Mouse (Mus musculus) heart, embryonic 15.5 days (tissue): ENCODE measurements around the gene Lhx3. TPM values are rescaled to one million over a fixed set of nuclear protein-coding genes. Genes with fewer than 3 reads are reported as not detected.
A peak's percentile ranks its signal among the peaks of the same experiment; 100 is the strongest.

ENCODE experiments used
- ATAC-seq: fragments of 200-750 bp; cut with Nextera tagmentation; replicated peaks from 2 replicates; pipeline ENCODE4 v1.8.0; 2017; ENCODE audit warnings: low read depth, moderate TSS enrichment; ENCODE audit not compliant: insufficient number of reproducible peaks, insufficient read depth, low FRiP score
- H3K27ac ChIP-seq: fragments of 300-500 bp; sonication (generic); 2 replicates; pipeline ENCODE4 v1.5.1; 2015; ENCODE audit warnings: mild to moderate bottlenecking, inconsistent platforms
- H3K27me3 ChIP-seq: fragments of 300-500 bp; sonication (generic); 2 replicates; pipeline ENCODE4 v1.6.1; 2015; ENCODE audit warnings: inconsistent platforms
- H3K36me3 ChIP-seq: fragments of 300-500 bp; sonication (generic); 2 replicates; pipeline ENCODE4 v1.6.1; 2015; ENCODE audit warnings: mild to moderate bottlenecking, inconsistent platforms
- H3K4me1 ChIP-seq: fragments of 300-500 bp; sonication (generic); replicated peaks from 2 replicates; pipeline ENCODE4 v1.6.1; 2015; ENCODE audit warnings: inconsistent platforms
- H3K4me2 ChIP-seq: fragments of 300-500 bp; sonication (generic); 2 replicates; pipeline ENCODE4 v1.6.1; 2015; ENCODE audit warnings: inconsistent platforms, mild to moderate bottlenecking, moderate library complexity
- H3K4me3 ChIP-seq: fragments of 300-500 bp; sonication (generic); 2 replicates; pipeline ENCODE4 v1.5.1; 2015; ENCODE audit warnings: mild to moderate bottlenecking, inconsistent platforms
- H3K9ac ChIP-seq: fragments of 300-500 bp; sonication (generic); 2 replicates; pipeline ENCODE4 v1.6.1; 2015; ENCODE audit warnings: mild to moderate bottlenecking, inconsistent platforms
- H3K9me3 ChIP-seq: fragments of 300-500 bp; sonication (generic); replicated peaks from 2 replicates; pipeline ENCODE4 v1.6.1; 2016; ENCODE audit warnings: inconsistent platforms
- WGBS: fragments of 180-500 bp; shearing (Covaris S2); methylation state at CpG from one replicate; pipeline ENCODE4 v1.1.7; 2015; ENCODE audit warnings: mixed read lengths; 5-methylcytosine and 5-hydroxymethylcytosine counted together
- polyA plus RNA-seq: library from polyadenylated mRNA; unstranded; fragments of >200 nt; fragmentation: Nextera tagmentation; extraction: Ambion mirVana; gene quantifications from 2 replicates; pipeline ENCODE4 v1.2.1, GENCODE M21; 2015

Lhx3 gene
- not detected in 2 replicates for polyA plus RNA-seq

GRCm38 (mm10) chr2:26208126-26208789 is at the start of gene Lhx3:
Lhx3 (minus strand) TSS chr2:26208289.
- WGBS: 6% methylated on average over 19 of the region's 19 CpGs
- H3K36me3 ChIP-seq: peaks cover 27% of the 10 kb centered on the region
- H3K4me2 ChIP-seq: no peak within 1 kb of the TSS
- H3K9me3 ChIP-seq: no peaks in the 10 kb centered on the region
- no peak within 1 kb of the TSS for H3K4me3 ChIP-seq
- peaks cover 11% of the 10 kb centered on the region for H3K4me1 ChIP-seq
- no peak within 1 kb of the TSS for H3K27ac ChIP-seq
- no peak within 1 kb of the TSS for H3K9ac ChIP-seq
- peak; percentile 80 for ATAC-seq
- H3K27me3 ChIP-seq: peaks cover 51% of the 10 kb centered on the region

- 81% methylated on average over 16 of the region's 16 CpGs for WGBS
- no peak overlapping the region for H3K9ac ChIP-seq
- no peak overlapping the region for H3K4me3 ChIP-seq
- no peaks in the 10 kb centered on the region for H3K9me3 ChIP-seq
- ATAC-seq: no peak
- no peaks in the 10 kb centered on the region for H3K4me1 ChIP-seq
- peaks cover 12% of the 10 kb centered on the region for H3K27me3 ChIP-seq
- H3K36me3 ChIP-seq: no peaks in the 10 kb centered on the region
- H3K4me2 ChIP-seq: no peak overlapping the region
- no peak overlapping the region for H3K27ac ChIP-seq
Measured at GRCm38 (mm10) chr2:26257315-26258096, 49.4 kb upstream of the Lhx3 start.

DNA sequence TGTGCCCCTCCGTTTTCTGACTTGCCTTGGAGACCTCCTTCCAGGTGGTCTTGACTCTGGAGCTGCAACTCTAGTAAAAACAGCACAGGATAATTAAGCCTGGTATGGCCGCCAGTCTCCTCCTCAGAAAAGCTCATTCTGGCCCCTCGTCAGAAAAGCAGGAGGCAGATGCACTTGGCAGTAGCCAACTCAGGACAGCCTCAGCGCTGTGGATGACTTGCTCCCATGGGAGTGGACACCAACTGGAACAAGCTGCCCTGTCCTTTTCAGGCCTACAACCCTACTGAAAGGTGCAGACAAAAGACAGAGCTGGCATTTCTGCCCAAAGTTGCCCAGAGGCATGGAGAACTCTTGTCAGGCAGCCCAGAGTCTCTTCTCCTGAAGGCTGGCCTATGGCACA is 46.7 kb upstream of the Lhx3 start:
- Histone ChIP-seq H3K4me1 (no peaks in the 10 kb centered on the region), H3K27me3 (peaks cover 20% of the 10 kb centered on the region), H3K27ac (no peak overlapping the region), H3K4me3 (no peak overlapping the region), H3K36me3 (no peaks in the 10 kb centered on the region), H3K9ac (no peak overlapping the region), H3K4me2 (no peak overlapping the region), H3K9me3 (no peaks in the 10 kb centered on the region)
- ATAC-seq: no peak
- 62% methylated on average over 4 of the region's 4 CpGs for WGBS

DNA sequence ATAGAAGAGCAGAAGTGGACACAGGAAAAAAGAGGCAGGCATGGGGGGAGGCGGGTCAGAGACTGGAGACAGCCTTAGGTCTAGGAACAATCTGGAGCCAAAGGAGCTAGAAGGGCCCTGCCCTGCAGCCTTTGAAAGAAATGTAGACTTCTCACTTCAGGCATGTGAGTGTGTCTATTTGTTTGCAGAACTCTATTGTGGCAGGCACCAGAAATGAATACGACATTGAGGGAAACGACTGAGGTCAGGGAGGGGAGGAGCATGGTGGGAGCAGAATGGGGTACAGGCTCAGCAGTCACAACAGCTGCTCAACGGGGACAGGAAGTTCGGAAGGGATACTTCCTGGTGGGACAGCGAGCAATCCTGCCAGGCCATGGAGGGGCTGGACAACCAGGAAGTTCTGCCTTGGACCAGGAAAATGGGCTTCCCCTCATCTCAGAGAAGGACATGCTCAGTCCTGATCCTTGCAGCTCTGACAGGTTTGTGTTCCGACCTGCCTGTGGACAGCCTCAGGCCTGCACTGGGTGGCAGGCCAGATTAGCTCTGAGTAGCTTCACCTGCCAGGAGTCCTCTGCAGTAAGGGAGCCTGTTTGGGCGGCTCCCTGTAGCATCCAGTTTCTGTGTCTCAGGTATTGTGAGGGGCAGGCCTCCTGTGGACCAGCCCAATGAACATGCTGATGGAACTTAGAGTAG is 44.6 kb upstream of the Lhx3 start:
- H3K9ac ChIP-seq: no peak overlapping the region
- no peaks in the 10 kb centered on the region for H3K36me3 ChIP-seq
- no peak overlapping the region for H3K27ac ChIP-seq
- 54% methylated on average over 8 of the region's 8 CpGs for WGBS
- ATAC-seq: no peak; the same call in 1 of the 2 replicates
- no peak overlapping the region for H3K4me2 ChIP-seq
- H3K4me3 ChIP-seq: no peak overlapping the region
- H3K9me3 ChIP-seq: no peaks in the 10 kb centered on the region
- H3K27me3 ChIP-seq: peaks cover 20% of the 10 kb centered on the region
- H3K4me1 ChIP-seq: no peaks in the 10 kb centered on the region

GRCm38 (mm10) chr2:26247531-26247930 is 39.4 kb upstream of the Lhx3 start:
- Histone ChIP-seq H3K27me3 (peaks cover 8% of the 10 kb centered on the region; the same call in 1 of the 2 replicates), H3K27ac (no peak overlapping the region), H3K4me1 (no peaks in the 10 kb centered on the region), H3K9me3 (no peaks in the 10 kb centered on the region), H3K9ac (no peak overlapping the region), H3K36me3 (no peaks in the 10 kb centered on the region), H3K4me3 (no peak overlapping the region), H3K4me2 (no peak overlapping the region)
- no peak for ATAC-seq
- 49% methylated on average over 3 of the region's 3 CpGs for WGBS

GRCm38 (mm10) chr2:26240841-26241240 is 32.8 kb upstream of the Lhx3 start:
- Histone ChIP-seq H3K4me3 (no peak overlapping the region), H3K27ac (no peak overlapping the region), H3K9me3 (no peaks in the 10 kb centered on the region), H3K9ac (no peak overlapping the region), H3K4me1 (peaks cover 11% of the 10 kb centered on the region), H3K27me3 (no peaks in the 10 kb centered on the region), H3K36me3 (no peaks in the 10 kb centered on the region), H3K4me2 (no peak overlapping the region)
- WGBS: 65% methylated on average over 3 of the region's 3 CpGs
- no peak for ATAC-seq

- Histone ChIP-seq H3K9me3 (no peaks in the 10 kb centered on the region), H3K9ac (no peak overlapping the region), H3K27me3 (no peaks in the 10 kb centered on the region), H3K36me3 (no peaks in the 10 kb centered on the region), H3K4me2 (no peak overlapping the region), H3K4me3 (no peak overlapping the region), H3K27ac (no peak overlapping the region), H3K4me1 (peaks cover 12% of the 10 kb centered on the region)
- WGBS: 53% methylated on average over 9 of the region's 9 CpGs
- ATAC-seq: no peak
Measured at GRCm38 (mm10) chr2:26240330-26240729, 32.2 kb upstream of the Lhx3 start.

GRCm38 (mm10) chr2:26237290-26237782 is 29.2 kb upstream of the Lhx3 start, which contains the start of gene Qsox2:
Qsox2 (minus strand) TSS chr2:26237525.
- no peaks in the 10 kb centered on the region for H3K9me3 ChIP-seq
- ATAC-seq: peak; percentile 84
- peak within 1 kb of the TSS; percentile 73 for H3K9ac ChIP-seq
- no peaks in the 10 kb centered on the region for H3K36me3 ChIP-seq
- peaks cover 30% of the 10 kb centered on the region for H3K4me1 ChIP-seq
- H3K4me2 ChIP-seq: peak within 1 kb of the TSS; percentile 91
- H3K27ac ChIP-seq: peak within 1 kb of the TSS; percentile 44
- H3K27me3 ChIP-seq: no peaks in the 10 kb centered on the region
- under 1% methylated on average over 36 of the region's 36 CpGs for WGBS
- peak within 1 kb of the TSS; percentile 78 for H3K4me3 ChIP-seq

- Histone ChIP-seq H3K4me1 (peaks cover 34% of the 10 kb centered on the region), H3K9ac (peak overlapping the region; percentile 73), H3K4me3 (peak overlapping the region; percentile 78), H3K36me3 (no peaks in the 10 kb centered on the region), H3K27ac (peak overlapping the region; percentile 44), H3K4me2 (peak overlapping the region; percentile 91), H3K27me3 (no peaks in the 10 kb centered on the region), H3K9me3 (no peaks in the 10 kb centered on the region)
- under 1% methylated on average over 50 of the region's 51 CpGs for WGBS
- peak; percentile 30 for ATAC-seq
Measured at GRCm38 (mm10) chr2:26236681-26237289, 28.7 kb upstream of the Lhx3 start.

DNA sequence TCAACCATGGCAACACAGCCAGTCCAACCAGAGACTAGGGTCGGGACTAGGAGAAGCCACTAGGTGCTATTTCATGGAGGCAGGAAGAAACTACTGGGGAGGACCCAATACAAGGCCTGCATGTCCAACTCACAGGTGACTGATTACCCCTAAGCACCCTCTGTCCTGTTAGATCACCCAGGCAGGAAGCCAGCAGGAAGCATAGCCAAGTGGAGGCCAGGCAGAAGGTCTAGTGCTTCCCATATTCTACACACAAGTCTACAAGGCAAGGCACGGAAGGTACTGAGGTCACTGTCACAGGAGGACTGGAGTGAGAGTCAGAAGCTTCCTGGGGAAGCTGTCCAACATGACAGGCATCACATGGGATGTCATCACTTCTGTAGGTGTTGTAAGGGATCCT is 26.7 kb upstream of the Lhx3 start:
- Histone ChIP-seq H3K27ac (peak overlapping the region; percentile 24; the same call in 1 of the 2 replicates), H3K9me3 (no peaks in the 10 kb centered on the region), H3K9ac (no peak overlapping the region; the same call in 1 of the 2 replicates), H3K4me3 (no peak overlapping the region), H3K4me2 (no peak overlapping the region), H3K36me3 (no peaks in the 10 kb centered on the region), H3K4me1 (peaks cover 37% of the 10 kb centered on the region), H3K27me3 (no peaks in the 10 kb centered on the region)
- 66% methylated on average over 2 of the region's 2 CpGs for WGBS
- ATAC-seq: no peak

DNA sequence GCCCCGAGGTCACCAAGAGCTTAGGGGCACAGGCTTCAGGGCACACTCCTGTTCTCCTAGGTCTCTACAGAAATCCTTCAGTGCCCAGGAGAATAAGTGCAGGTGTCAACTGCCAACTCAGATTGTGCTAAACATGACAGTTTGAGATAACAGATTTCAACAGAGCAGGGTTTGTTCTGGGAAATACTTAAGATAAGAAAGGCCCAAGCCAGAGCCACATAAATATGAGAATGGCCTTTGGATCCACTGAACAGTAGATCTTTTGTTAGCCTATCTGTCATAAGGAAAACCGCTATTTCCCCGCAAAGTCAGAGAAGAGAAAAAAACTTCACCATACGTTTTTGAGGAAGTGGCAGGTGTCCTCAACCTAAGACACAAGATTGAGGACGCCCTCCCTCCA is 26.2 kb upstream of the Lhx3 start:
- no peaks in the 10 kb centered on the region for H3K36me3 ChIP-seq
- no peak for ATAC-seq
- 48% methylated on average over 5 of the region's 5 CpGs for WGBS
- no peak overlapping the region for H3K9ac ChIP-seq
- H3K4me3 ChIP-seq: no peak overlapping the region
- H3K4me2 ChIP-seq: no peak overlapping the region
- H3K9me3 ChIP-seq: no peaks in the 10 kb centered on the region
- peak overlapping the region; percentile 23; the same call in 1 of the 2 replicates for H3K27ac ChIP-seq
- no peaks in the 10 kb centered on the region for H3K27me3 ChIP-seq
- H3K4me1 ChIP-seq: peaks cover 37% of the 10 kb centered on the region
